Mouse (Mus musculus) MEL (cell line): Measurements from ENCODE around the gene Nrarp. TPM values are rescaled to one million over a fixed set of nuclear protein-coding genes. Genes with fewer than 3 reads are reported as not detected.

Experiments
- DNase-seq: peaks from one replicate; pipeline ENCODE4 v3.0.0; 2011; ENCODE audit warnings: low read depth, low spot score
- H3K27ac ChIP-seq: 2 replicates; pipeline ENCODE4 v1.5.1; 2012; ENCODE audit warnings: low read depth, mild to moderate bottlenecking, control low read depth, low read length, moderate library complexity; ENCODE audit not compliant: control insufficient read depth
- H3K27me3 ChIP-seq, 2 experiments: fragments of 150-350 bp in 1 of 2; sonication (generic) in 1 of 2; 2 replicates each; pipeline ENCODE4 v1.6.1; 2012; ENCODE audit warnings: low read length in 2 of 2, mild to moderate bottlenecking in 2 of 2, improper control_type of control experiment in 1 of 2, moderate library complexity in 1 of 2; ENCODE audit not compliant: insufficient read depth in 2 of 2, control insufficient read depth in 1 of 2
- H3K36me3 ChIP-seq, 2 experiments: 2 replicates each; pipeline ENCODE4 v1.6.1; 2012 to 2014; ENCODE audit warnings: low read length in 2 of 2, improper control_type of control experiment in 1 of 2, inconsistent platforms in 1 of 2, mild to moderate bottlenecking in 1 of 2; ENCODE audit not compliant: insufficient read depth in 2 of 2, control insufficient read depth in 1 of 2
- H3K4me1 ChIP-seq, 2 experiments: fragments of 150-350 bp in 1 of 2; sonication (generic) in 1 of 2; 2 replicates each; pipeline ENCODE4 v1.6.1; 2012; ENCODE audit warnings: low read length in 2 of 2, improper control_type of control experiment in 1 of 2, mild to moderate bottlenecking in 1 of 2; ENCODE audit not compliant: insufficient read depth in 2 of 2, control insufficient read depth in 1 of 2
- H3K4me3 ChIP-seq, 2 experiments: fragments of 150-350 bp in 1 of 2; sonication (generic) in 1 of 2; 2 replicates each; pipeline ENCODE4 v1.5.1; 2012; ENCODE audit warnings: low read depth in 2 of 2, low read length in 2 of 2, mild to moderate bottlenecking in 2 of 2, moderate library complexity in 2 of 2, control low read depth in 1 of 2, improper control_type of control experiment in 1 of 2; ENCODE audit not compliant: control insufficient read depth in 1 of 2, insufficient read depth in 1 of 2
- H3K79me2 ChIP-seq: 2 replicates; pipeline ENCODE4 v1.6.1; 2012; ENCODE audit warnings: mild to moderate bottlenecking, low read length, moderate library complexity; ENCODE audit not compliant: control insufficient read depth, poor library complexity, insufficient read depth
- H3K9ac ChIP-seq: 2 replicates; pipeline ENCODE4 v1.6.1; 2012; ENCODE audit warnings: low read depth, mild to moderate bottlenecking, control low read depth, low read length, moderate library complexity; ENCODE audit not compliant: control insufficient read depth, poor library complexity, severe bottlenecking
- H3K9me3 ChIP-seq: fragments of 150-350 bp; sonication (generic); replicated peaks from 2 replicates; pipeline ENCODE4 v1.6.1; 2012; ENCODE audit warnings: mild to moderate bottlenecking, low read length, improper control_type of control experiment, moderate library complexity; ENCODE audit not compliant: insufficient read depth
- BHLHE40 ChIP-seq: IDR thresholded peaks from 2 replicates; pipeline ENCODE4 v1.6.1; 2012; ENCODE audit warnings: low read depth, mild to moderate bottlenecking, inconsistent platforms, low read length, improper control_type of control experiment, borderline replicate concordance
- CHD1 ChIP-seq: IDR thresholded peaks from 2 replicates; pipeline ENCODE4 v1.6.1; 2012; ENCODE audit warnings: low read depth, mild to moderate bottlenecking, inconsistent platforms, low read length, improper control_type of control experiment
- CHD2 ChIP-seq: IDR thresholded peaks from 2 replicates; pipeline ENCODE4 v1.6.1; 2011; ENCODE audit warnings: low read length, improper control_type of control experiment
- CTCF ChIP-seq, 3 experiments: IDR thresholded peaks in 2 of 3; conservative IDR thresholded peaks in 1 of 3; 2 replicates each; pipeline ENCODE4 v1.5.1; 2011 to 2012; ENCODE audit warnings: low read length in 3 of 3, low read depth in 2 of 3, mild to moderate bottlenecking in 2 of 3, improper control_type of control experiment in 1 of 3, inconsistent platforms in 1 of 3, mixed read lengths in 1 of 3, moderate library complexity in 1 of 3; ENCODE audit not compliant: control insufficient read depth in 1 of 3, insufficient read depth in 1 of 3, poor library complexity in 1 of 3, severe bottlenecking in 1 of 3
- E2F4 ChIP-seq: IDR thresholded peaks from 2 replicates; pipeline ENCODE4 v1.6.1; 2011; ENCODE audit warnings: low read depth, low read length, improper control_type of control experiment, borderline replicate concordance
- EP300 ChIP-seq, 2 experiments: IDR thresholded peaks; 2 replicates each; pipeline ENCODE4 v1.6.1; 2011; ENCODE audit warnings: improper control_type of control experiment in 2 of 2, low read length in 2 of 2, low read depth in 1 of 2, mild to moderate bottlenecking in 1 of 2
- HCFC1 ChIP-seq: IDR thresholded peaks from 2 replicates; pipeline ENCODE4 v1.6.1; 2012; ENCODE audit warnings: low read depth, mild to moderate bottlenecking, inconsistent platforms, low read length, improper control_type of control experiment, moderate library complexity
- JUND ChIP-seq: IDR thresholded peaks from 2 replicates; pipeline ENCODE4 v1.6.1; 2011; ENCODE audit warnings: low read depth, mild to moderate bottlenecking, improper control_type of control experiment, low read length
- KAT2A ChIP-seq: conservative IDR thresholded peaks from 2 replicates; pipeline ENCODE4 v1.6.1; 2012; ENCODE audit warnings: low read depth, low read length, improper control_type of control experiment, inconsistent platforms
- MAX ChIP-seq: IDR thresholded peaks from 2 replicates; pipeline ENCODE4 v1.6.1; 2011; ENCODE audit warnings: low read length, improper control_type of control experiment
- MAZ ChIP-seq: IDR thresholded peaks from 2 replicates; pipeline ENCODE4 v1.6.1; 2012; ENCODE audit warnings: low read depth, mild to moderate bottlenecking, inconsistent platforms, low read length, improper control_type of control experiment
- MEF2A ChIP-seq: IDR thresholded peaks from 2 replicates; pipeline ENCODE4 v1.6.1; 2014; ENCODE audit warnings: low read depth, mild to moderate bottlenecking, inconsistent platforms, low read length, improper control_type of control experiment; ENCODE audit not compliant: poor library complexity, insufficient replicate concordance, severe bottlenecking; ENCODE audit errors: extremely low read depth
- MXI1 ChIP-seq: IDR thresholded peaks from 2 replicates; pipeline ENCODE4 v1.6.1; 2011; ENCODE audit warnings: mild to moderate bottlenecking, low read depth, low read length, improper control_type of control experiment
- MYC ChIP-seq: IDR thresholded peaks from 2 replicates; pipeline ENCODE4 v1.6.1; 2011; ENCODE audit warnings: low read depth, mild to moderate bottlenecking, low read length, improper control_type of control experiment, moderate library complexity
- NELFE ChIP-seq: IDR thresholded peaks from 2 replicates; pipeline ENCODE4 v1.6.1; 2011; ENCODE audit warnings: low read depth, low read length, improper control_type of control experiment
- NRF1 ChIP-seq: IDR thresholded peaks from 2 replicates; pipeline ENCODE4 v1.6.1; 2014; ENCODE audit warnings: low read depth, mild to moderate bottlenecking, inconsistent platforms, low read length, improper control_type of control experiment, moderate library complexity; ENCODE audit not compliant: poor library complexity, insufficient read depth, severe bottlenecking
- POLR2A ChIP-seq, 2 experiments: IDR thresholded peaks; 2 replicates each; pipeline ENCODE4 v1.6.1; 2011 to 2012; ENCODE audit warnings: low read length in 2 of 2, mild to moderate bottlenecking in 2 of 2, control low read depth in 1 of 2, improper control_type of control experiment in 1 of 2, low read depth in 1 of 2, moderate library complexity in 1 of 2; ENCODE audit not compliant: control insufficient read depth in 1 of 2, insufficient read depth in 1 of 2, poor library complexity in 1 of 2
- POLR2AphosphoS5 ChIP-seq: IDR thresholded peaks from 2 replicates; pipeline ENCODE4 v1.6.1; 2012; ENCODE audit warnings: low read depth, borderline replicate concordance, mild to moderate bottlenecking, inconsistent platforms, low read length, moderate library complexity, mixed read lengths
- RAD21 ChIP-seq: IDR thresholded peaks from 2 replicates; pipeline ENCODE4 v1.6.1; 2011; ENCODE audit warnings: mild to moderate bottlenecking, low read depth, low read length, improper control_type of control experiment
- RCOR1 ChIP-seq: IDR thresholded peaks from 2 replicates; pipeline ENCODE4 v1.6.1; 2012; ENCODE audit warnings: low read depth, mild to moderate bottlenecking, inconsistent platforms, low read length, improper control_type of control experiment
- SIN3A ChIP-seq: IDR thresholded peaks from 2 replicates; pipeline ENCODE4 v1.6.1; 2012; ENCODE audit warnings: low read length, improper control_type of control experiment, inconsistent platforms
- TAL1 ChIP-seq: IDR thresholded peaks from 2 replicates; pipeline ENCODE4 v1.6.1; 2012; ENCODE audit warnings: mild to moderate bottlenecking, inconsistent platforms, low read length, moderate library complexity, mixed read lengths
- TBP ChIP-seq: IDR thresholded peaks from 2 replicates; pipeline ENCODE4 v1.8.0; 2011; ENCODE audit warnings: low read depth, low read length, improper control_type of control experiment
- TCF12 ChIP-seq: IDR thresholded peaks from 2 replicates; pipeline ENCODE4 v1.6.1; 2014; ENCODE audit warnings: low read depth, mild to moderate bottlenecking, inconsistent platforms, low read length, improper control_type of control experiment, moderate library complexity
- USF1 ChIP-seq: IDR thresholded peaks from 2 replicates; pipeline ENCODE4 v1.6.1; 2014; ENCODE audit warnings: low read depth, mild to moderate bottlenecking, inconsistent platforms, low read length, improper control_type of control experiment, moderate library complexity
- USF2 ChIP-seq, 2 experiments: IDR thresholded peaks; 2 replicates each; pipeline ENCODE4 v1.6.1; 2011 to 2012; ENCODE audit warnings: improper control_type of control experiment in 2 of 2, low read length in 2 of 2, borderline replicate concordance in 1 of 2, inconsistent platforms in 1 of 2, low read depth in 1 of 2, mild to moderate bottlenecking in 1 of 2; ENCODE audit not compliant: insufficient read depth in 1 of 2
- ZC3H11A ChIP-seq: IDR thresholded peaks from 2 replicates; pipeline ENCODE4 v1.6.1; 2012; ENCODE audit warnings: low read depth, mild to moderate bottlenecking, inconsistent platforms, low read length, improper control_type of control experiment
- ZMIZ1 ChIP-seq: IDR thresholded peaks from 2 replicates; pipeline ENCODE4 v1.6.1; 2012; ENCODE audit warnings: low read depth, mild to moderate bottlenecking, inconsistent platforms, low read length, improper control_type of control experiment, moderate library complexity
- ZNF384 ChIP-seq: IDR thresholded peaks from 2 replicates; pipeline ENCODE4 v1.6.1; 2012; ENCODE audit warnings: low read depth, mild to moderate bottlenecking, inconsistent platforms, low read length, improper control_type of control experiment
- polyA plus RNA-seq, 2 experiments: library from polyadenylated mRNA; stranded (reverse) in 1 of 2; unstranded in 1 of 2; fragments of >175 nt in 1 of 2; fragments of >200 nt in 1 of 2; gene quantifications; 2 replicates each; pipeline versions ENCODE4 v1.2.1 to v1.2.4; 2012; ENCODE audit warnings: low replicate concordance in 2 of 2, low read depth in 1 of 2; ENCODE audit not compliant: insufficient read length in 2 of 2, insufficient read depth in 1 of 2, missing spikeins in 1 of 2
- total RNA-seq: library from RNA; depleted of rRNA; stranded (reverse); fragments of 300-350 nt; gene quantifications from 2 replicates; pipeline ENCODE4 v1.2.3, GENCODE M21; 2012

Gene Nrarp
- total and polyA plus RNA-seq, 3 experiments, result 6.5 to 12.3 TPM; not detected in 1

DNA sequence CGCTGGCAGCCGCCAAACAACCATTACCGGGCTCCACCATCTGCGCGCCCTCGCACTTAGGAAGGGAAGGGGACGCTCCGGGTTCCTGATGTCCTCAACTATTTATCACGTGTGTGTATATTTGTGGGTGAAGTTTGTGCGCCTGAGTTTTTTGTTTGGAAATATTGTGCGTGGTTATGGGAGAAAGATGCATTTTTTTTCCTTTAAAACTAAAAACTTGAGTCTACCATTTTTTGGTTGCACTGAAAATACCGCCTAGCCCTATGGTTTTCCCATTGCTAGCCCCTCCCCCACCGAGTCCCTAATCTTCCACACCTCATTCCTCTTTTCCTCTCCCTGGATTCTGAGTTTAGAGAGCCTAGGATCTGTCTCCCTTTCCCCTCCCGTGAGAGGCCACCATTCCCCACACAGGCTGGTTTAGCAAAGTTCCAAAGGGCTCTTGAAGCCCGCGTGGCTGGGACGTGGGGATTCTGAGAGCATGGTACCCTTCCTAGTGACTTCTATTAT lies 1.4 kb downstream of the Nrarp start:
- Histone ChIP-seq H3K4me1 (peaks cover 1 to 11% of the 10 kb centered on the region in 2 experiments; a peak in 3 of 4 replicates), H3K36me3 (peaks cover 0 to 5% of the 10 kb centered on the region in 2 experiments; a peak in 2 of 4 replicates), H3K27ac (peak overlapping the region; percentile 85), H3K9me3 (no peaks in the 10 kb centered on the region), H3K9ac (peak overlapping the region; percentile 90), H3K27me3 (no peaks in the 10 kb centered on the region), H3K4me3 (peak overlapping the region; percentile 59 to 99), H3K79me2 (peaks cover 8% of the 10 kb centered on the region)
- peak; percentile 45; the same call in 1 of the 2 replicates for TF ChIP-seq CHD2
- TF ChIP-seq ZMIZ1, result no peak
- TF ChIP-seq MEF2A, result no peak
- TF ChIP-seq HCFC1, result 0 out of 2 replicates have a peak, but pooled peaks have one; percentile 3
- TF ChIP-seq TBP, result peak; percentile 51
- TF ChIP-seq MYC, result peak; percentile 93
- TF ChIP-seq MAX, result peak; percentile 69
- TF ChIP-seq NELFE, result peak; percentile 51; the same call in 1 of the 2 replicates
- 0 out of 4 replicates have a peak, but pooled peaks of 1 of the 2 experiments have one; percentile 6 for TF ChIP-seq EP300 (IDR thresholded peaks at IDR 0.05; ENCODE audit: low read depth in 1 of 2, low read length in 2 of 2)
- peak in 1 of 2 experiments; percentile 18; a peak in 1 of 4 replicates for TF ChIP-seq POLR2A (IDR thresholded peaks at IDR 0.05; ENCODE audit: control insufficient read depth in 1 of 2, insufficient read depth in 1 of 2, low read depth in 1 of 2, low read length in 2 of 2, poor library complexity in 1 of 2)
- peak; percentile 86 for TF ChIP-seq MXI1
- peak; percentile 57 for TF ChIP-seq CHD1
- TF ChIP-seq E2F4, result peak; percentile 53; the same call in 1 of the 2 replicates
- peak; percentile 24; the same call in 1 of the 2 replicates for TF ChIP-seq USF1
- TF ChIP-seq JUND, result no peak
- TF ChIP-seq SIN3A, result peak; percentile 69
- peak; percentile 14; the same call in 1 of the 2 replicates for TF ChIP-seq BHLHE40
- no peak for TF ChIP-seq RCOR1
- DNase-seq, result peak; percentile 63

DNA sequence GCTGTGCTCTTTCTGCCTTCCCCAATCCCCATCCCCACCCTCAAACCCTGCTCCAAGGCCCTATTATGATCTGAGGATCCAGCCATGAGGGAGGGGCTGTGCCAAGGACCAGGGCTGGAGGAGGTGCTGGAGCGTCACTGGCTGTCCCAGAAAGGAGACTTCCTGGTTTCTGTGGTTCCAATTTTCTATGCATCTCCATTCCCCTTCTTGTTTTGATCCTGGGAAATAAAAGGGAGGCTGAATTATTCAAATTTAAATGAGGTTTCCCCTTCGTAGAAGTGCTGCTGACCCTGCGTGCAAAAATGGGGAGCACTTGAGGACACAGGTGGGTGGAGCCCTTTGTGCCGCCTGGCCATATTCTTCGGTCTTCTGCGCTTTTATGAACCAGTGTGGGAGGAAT lies 2.1 kb downstream of the Nrarp start:
- Histone ChIP-seq H3K79me2 (peaks cover 8% of the 10 kb centered on the region), H3K27ac (no peak overlapping the region), H3K36me3 (peaks cover 0 to 5% of the 10 kb centered on the region in 2 experiments; a peak in 2 of 4 replicates), H3K4me3 (peak overlapping the region; percentile 47 to 99), H3K9me3 (no peaks in the 10 kb centered on the region), H3K4me1 (peaks cover 1 to 11% of the 10 kb centered on the region in 2 experiments; a peak in 3 of 4 replicates), H3K9ac (peak overlapping the region; percentile 90), H3K27me3 (no peaks in the 10 kb centered on the region)
- DNase-seq, result peak; percentile 74
- TF ChIP-seq CHD2, result no peak; the same call in 1 of the 2 replicates
- TF ChIP-seq ZNF384, result no peak
- no peak for TF ChIP-seq ZC3H11A
- no peak for TF ChIP-seq MEF2A
- TF ChIP-seq ZMIZ1, result no peak
- no peak for TF ChIP-seq TCF12
- TF ChIP-seq MAX, result no peak
- no peak for TF ChIP-seq MXI1
- peak; percentile 16; the same call in 1 of the 2 replicates for TF ChIP-seq NELFE
- no peak for TF ChIP-seq TAL1
- TF ChIP-seq RCOR1, result 0 out of 2 replicates have a peak, but pooled peaks have one; percentile 32
- peak; percentile 38 to 53; a peak in 2 of 4 replicates for TF ChIP-seq EP300 (IDR thresholded peaks at IDR 0.05; ENCODE audit: low read depth in 1 of 2, low read length in 2 of 2)
- TF ChIP-seq USF2 (IDR thresholded peaks at IDR 0.05; ENCODE audit: borderline replicate concordance in 1 of 2, insufficient read depth in 1 of 2, low read depth in 1 of 2, low read length in 2 of 2), result no peak
- peak; percentile 42; the same call in 1 of the 2 replicates for TF ChIP-seq TBP
- TF ChIP-seq NRF1, result no peak
- peak; percentile 79; the same call in 1 of the 2 replicates for TF ChIP-seq MAZ
- no peak for TF ChIP-seq CTCF (IDR thresholded peaks at IDR 0.05 in 2 of 3, conservative IDR thresholded peaks at IDR 0.05 in 1 of 3; ENCODE audit: control insufficient read depth in 1 of 3, insufficient read depth in 1 of 3, low read depth in 2 of 3, low read length in 3 of 3, poor library complexity in 1 of 3, severe bottlenecking in 1 of 3)
- TF ChIP-seq RAD21, result no peak
- TF ChIP-seq KAT2A, result no peak
- no peak for TF ChIP-seq POLR2AphosphoS5
